Mouse (Mus musculus) left cerebral cortex, postnatal 25 days (tissue): ENCODE results near the gene Cphx3. TPM values are rescaled to one million over a fixed set of nuclear protein-coding genes. Genes with fewer than 3 reads are reported as not detected.
"Not testable (repeated sequence)": the region's sequence is repeated elsewhere in the genome, so short reads cannot be mapped to it uniquely, and the experiment has no call there.

Experiments used
- DNase-seq, 2 experiments: peaks; one replicate each; pipeline ENCODE4 v3.0.0; 2022; ENCODE audit warnings: low spot score in 2 of 2, mixed read lengths in 1 of 2
- intact Hi-C: fragments of 180-260 bp; cut with DNase I; formaldehyde crosslinking; loops from one replicate; pipeline ENCODE4 v1.15.1; 2025
- total RNA-seq, 2 experiments: library from RNA; stranded (reverse); gene quantifications; 2 replicates each; pipeline ENCODE4 v1.2.3; 2021

The Cphx3 gene
- total RNA-seq, 2 experiments from 2014 or later, result not detected

DNA sequence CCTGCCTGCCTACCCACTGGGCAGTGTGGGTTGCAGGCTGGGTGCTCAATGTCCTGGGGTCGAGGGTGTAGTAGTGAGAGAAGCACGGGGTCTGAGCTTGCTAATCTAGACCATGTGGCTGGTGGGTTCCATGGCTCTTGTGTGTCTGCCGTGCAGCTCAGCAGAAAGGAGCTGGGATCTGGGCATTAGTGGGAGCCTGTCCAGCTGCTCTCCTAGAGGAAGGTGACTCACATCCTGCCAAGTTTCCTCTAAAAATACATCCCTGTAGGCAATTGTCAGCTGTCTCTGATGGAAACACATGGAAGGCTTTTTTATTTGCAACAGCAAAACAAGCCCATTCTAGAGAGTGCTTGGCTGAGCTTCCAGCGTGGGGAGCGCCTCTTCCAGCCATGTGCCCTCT, 80.3 kb downstream of the Cphx3 start:
- DNase-seq, intact Hi-C loops: not testable (repeated sequence)

DNA sequence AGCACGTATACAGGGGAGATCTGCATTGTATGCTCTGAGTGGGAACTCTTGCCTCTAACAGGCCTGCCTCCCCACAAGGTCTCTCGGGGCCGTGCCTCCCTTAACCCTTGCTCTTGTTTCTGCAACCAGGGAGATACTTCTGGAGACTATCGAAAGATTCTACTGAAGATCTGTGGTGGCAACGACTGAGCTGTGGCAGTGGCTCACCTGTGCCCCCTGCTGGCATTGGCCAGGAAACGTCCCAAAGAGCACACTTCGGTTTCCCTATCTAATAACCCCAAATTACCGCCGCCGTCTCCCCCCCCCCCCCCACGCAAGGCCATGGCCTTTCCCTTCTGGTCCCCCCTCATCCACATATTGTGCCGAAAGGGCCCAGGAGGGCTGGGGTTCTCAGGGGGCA, 83.2 kb downstream of the Cphx3 start:
- DNase-seq, intact Hi-C loops: not testable (repeated sequence)

DNA sequence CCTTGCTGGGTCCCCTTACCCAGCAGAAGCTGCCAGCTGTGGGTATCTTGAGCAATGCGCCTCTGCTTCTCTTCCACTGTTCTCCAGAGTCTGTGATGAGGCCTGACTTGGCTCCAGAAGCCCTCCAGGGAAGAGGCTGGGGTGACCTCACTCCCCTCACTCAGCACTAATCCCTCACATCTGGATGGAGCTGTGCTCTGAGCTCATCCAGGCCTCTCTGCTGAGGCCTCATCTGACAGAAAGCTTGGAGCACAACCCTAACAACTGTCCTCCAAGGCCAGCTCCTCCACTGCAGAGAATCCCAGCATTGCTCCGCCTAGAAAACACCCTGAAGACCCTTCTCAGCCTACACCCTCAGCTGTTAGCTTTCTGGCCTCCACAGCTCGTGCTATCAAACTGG, 91.9 kb downstream of the Cphx3 start:
- intact Hi-C loops, DNase-seq: not testable (repeated sequence)

DNA sequence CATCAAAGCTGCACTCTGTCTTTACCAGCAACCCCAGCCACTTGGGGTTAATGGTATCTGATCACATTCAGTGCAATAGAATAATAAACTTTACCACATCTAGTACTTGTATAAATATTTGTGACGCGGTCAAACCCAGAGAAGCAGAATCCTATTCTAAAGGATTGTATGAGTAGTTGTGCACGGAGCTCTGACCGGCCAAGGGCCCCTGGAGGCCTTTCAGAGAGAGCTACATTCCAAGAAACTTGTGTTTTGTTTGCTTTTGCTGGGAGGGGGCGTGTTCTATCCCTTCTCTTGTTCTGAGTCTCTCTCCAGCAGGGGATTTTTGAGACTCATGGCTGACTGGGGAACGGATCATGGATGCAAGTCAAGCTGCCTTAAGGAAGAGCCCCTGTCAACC, 92.9 kb downstream of the Cphx3 start:
- intact Hi-C loops, DNase-seq: not testable (repeated sequence)

DNA sequence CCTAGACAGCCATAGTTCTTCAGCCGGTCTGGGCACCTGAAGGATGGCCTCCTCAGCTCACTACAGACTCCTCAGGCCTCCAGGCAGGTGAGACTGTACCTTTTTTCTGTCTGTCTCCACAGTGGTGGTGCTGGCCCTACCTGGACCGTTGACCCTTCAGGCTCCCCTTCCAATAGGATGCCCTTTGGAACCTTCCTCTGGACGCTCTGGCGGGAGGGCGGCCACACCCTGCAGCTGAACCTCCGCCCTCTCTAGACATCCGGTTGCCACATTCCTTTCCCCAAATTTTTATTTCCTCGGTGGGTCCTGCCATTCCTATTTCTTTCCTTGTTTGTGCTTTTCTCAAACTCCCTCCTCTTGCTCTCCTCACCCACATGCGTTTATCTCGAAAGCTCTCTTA, 99.6 kb downstream of the Cphx3 start:
- intact Hi-C loops, DNase-seq: not testable (repeated sequence)

DNA sequence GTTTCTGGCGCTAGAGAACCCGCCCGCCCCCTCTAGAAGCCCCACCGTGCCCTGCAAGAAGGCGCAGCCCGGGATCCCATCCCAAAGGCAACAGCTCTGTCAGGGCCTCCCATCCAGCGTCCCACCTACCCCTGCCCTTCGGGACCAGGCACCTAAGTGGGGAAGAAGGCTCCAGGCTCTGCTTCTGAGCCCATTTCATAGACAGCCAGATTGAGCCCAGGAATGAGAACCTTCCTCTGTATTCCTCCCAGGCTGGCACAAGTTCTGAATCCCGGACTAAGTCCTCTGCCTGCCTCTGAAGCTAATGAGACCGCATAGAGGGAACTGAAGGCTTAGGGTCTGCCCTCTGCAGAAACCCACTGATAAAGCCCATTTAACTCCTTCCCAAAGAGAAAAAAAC, 100.3 kb downstream of the Cphx3 start, which contains the start of gene Plac9b:
Gene Plac9b (minus strand): TSS at position 101 of the 400 bp plus-strand sequence.
- DNase-seq, intact Hi-C loops: not testable (repeated sequence)

DNA sequence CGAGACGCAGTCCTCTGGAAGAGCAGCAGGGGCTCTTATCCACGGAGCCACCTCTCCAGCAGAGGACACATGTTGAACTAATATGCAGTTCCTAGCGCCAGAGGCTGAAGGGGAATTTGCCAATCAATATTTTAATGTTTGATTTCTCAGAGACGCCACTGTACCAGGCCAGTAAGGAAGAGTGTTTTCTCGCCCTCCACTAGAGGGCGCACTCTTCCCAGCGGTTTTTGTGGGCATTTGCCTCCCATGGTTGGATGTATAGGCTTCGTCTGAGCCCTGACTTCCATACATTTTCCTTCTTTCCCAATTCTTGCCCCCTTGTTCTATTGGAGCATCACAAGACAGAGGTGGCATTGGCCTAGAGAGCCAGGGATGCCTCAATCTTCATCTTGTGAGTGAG, 104.5 kb downstream of the Cphx3 start:
- intact Hi-C loops, DNase-seq: not testable (repeated sequence)

DNA sequence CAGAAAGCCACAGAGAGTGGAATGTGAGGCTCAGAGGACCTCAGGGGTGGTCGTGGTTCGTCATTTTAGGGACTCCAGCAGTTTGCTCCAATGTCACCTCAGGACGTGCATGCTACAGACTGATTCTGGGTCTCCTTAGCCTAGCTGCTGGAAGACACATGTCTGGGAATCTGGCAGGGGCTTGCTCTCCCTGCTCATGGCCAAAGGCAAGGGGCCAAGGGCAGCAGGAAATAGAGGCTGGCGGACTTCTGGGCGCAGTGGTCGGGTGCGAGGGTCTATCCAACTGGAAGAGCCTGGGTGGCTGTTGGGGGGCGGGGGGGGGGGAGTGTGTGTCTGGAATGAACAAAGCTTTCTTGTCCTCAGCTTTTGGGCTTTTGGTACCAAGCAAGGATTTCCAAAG, 106.3 kb downstream of the Cphx3 start:
- intact Hi-C loops, DNase-seq: not testable (repeated sequence)

DNA sequence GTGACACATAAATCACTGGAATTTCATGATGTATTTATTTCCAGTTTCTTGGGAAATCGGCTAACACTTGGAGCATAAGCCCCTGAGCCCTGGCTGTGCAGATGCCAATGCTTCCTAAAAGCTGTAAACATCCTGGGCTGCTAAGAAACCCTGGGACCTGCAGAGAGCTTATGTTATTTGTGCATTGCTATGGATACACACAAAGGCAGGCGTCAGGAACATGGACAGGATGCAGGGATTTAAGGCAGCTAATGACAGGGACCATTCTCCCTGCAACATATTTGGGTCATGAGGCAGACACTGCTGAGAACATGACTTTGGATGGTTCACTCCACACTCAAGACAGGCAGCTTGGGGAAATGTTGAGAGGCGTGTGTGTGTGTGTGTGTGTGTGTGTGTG, 115.8 kb downstream of the Cphx3 start:
- intact Hi-C loops, DNase-seq: not testable (repeated sequence)

DNA sequence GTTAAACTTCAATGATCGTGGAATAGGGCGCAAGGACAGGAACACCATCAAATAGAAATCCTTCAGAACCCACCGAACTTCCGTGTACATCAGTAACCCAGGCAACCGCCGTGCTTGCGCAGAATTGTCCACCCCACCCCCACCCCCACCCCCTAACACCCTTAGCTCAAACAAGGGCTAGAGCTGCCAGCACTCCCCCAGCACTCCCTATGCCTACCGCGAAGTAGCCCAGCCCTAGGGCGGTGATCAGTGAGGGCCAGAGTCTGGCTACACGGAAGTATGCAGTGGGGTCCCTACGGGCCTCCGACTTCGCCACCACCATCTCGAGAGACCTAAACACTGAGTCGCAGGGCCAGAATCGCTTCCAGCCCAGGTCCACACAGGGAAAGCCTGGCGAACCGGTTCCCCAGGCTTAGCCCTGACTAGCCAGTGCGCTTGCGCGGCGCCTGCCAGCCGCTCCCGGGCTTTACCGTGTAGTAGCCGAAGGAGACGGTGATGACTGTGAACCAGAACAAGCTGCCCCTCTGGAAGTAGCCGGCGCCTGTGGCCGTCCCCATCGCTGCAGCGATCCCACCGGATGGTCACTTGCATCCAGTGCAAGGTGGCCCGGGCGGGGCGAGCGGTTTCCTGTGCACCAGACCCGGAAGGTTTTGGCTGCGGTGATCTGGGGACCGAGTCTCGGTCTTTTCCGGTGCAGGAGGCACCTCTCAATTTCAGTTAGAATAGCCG, 124.3 kb downstream of the Cphx3 start:
- intact Hi-C loops, DNase-seq: not testable (repeated sequence)

DNA sequence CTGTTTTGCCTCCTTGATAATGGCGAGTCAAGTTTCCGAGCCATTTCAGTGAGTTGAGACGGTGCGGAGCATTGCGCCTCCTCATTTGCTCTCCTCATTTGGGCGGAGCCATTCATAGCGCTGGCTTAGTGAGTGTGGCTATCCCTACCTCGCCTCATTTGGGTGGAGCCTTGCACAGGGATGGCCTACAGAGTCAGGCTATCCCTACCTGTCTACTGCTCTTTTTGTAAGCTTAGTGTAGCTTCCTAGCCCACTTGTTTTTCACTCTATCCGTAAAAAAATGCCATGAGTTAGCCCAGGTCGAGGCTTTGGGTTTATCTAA, 124.8 kb downstream of the Cphx3 start, which contains the start of gene Tmem254b:
Gene Tmem254b (minus strand): TSS at position 116 of the 322 bp plus-strand sequence.
- DNase-seq, intact Hi-C loops: not testable (repeated sequence)

DNA sequence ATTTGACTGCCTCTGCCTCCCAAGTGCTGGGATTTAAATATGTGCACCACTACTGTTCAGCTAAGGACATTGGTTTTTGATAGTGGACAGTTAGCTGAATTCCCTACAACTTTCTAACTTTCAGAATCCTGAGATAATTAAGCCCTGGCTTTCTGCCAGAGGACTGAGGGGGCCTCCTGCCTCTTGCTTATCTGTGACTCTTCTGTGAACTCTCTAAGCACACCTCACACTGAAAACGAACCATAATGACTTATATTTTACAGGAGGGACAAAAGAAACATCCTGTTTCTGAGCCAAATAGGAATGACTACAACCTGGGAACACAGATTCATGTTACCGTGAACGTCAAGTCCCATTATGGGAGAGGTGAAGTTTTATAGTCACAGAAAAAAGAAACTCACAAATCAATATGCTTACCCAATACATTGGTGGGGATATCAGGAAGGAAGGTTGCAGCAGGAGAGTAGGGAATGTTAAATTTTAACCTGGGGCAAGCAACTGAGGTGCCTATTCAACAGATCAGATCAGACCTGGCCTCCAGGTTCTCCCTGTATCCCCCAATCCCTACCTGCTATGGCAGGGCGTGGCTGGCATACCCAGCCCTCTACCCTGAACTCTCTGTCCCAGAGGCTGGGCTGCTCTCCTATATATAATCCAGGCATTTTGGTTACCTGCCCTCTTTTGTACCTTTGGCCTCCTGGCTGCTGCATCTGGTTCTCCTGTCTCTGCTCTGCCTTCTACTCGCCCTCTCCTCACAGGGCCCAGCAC, 134.3 kb downstream of the Cphx3 start:
- intact Hi-C loops, DNase-seq: not testable (repeated sequence)

DNA sequence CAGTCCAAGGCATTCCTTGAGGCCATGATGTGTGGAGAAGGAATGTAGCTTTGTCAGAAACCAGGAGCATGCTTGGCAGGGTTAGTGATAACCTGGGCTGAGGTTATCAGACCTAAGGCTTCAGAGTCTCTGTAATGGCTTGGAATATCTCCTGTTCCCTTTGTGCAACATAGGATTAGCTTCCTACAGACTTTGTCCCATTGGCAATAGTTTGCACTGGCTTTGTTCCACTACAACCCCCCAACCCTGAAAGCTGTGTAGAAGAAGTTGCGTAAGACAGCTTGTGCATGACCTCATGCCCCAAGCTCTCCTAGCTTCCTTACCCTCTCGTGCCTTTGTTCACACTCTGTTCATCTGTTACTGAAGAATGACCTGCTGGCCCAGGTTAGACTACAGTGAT, 155.1 kb downstream of the Cphx3 start:
- DNase-seq, intact Hi-C loops: not testable (repeated sequence)

DNA sequence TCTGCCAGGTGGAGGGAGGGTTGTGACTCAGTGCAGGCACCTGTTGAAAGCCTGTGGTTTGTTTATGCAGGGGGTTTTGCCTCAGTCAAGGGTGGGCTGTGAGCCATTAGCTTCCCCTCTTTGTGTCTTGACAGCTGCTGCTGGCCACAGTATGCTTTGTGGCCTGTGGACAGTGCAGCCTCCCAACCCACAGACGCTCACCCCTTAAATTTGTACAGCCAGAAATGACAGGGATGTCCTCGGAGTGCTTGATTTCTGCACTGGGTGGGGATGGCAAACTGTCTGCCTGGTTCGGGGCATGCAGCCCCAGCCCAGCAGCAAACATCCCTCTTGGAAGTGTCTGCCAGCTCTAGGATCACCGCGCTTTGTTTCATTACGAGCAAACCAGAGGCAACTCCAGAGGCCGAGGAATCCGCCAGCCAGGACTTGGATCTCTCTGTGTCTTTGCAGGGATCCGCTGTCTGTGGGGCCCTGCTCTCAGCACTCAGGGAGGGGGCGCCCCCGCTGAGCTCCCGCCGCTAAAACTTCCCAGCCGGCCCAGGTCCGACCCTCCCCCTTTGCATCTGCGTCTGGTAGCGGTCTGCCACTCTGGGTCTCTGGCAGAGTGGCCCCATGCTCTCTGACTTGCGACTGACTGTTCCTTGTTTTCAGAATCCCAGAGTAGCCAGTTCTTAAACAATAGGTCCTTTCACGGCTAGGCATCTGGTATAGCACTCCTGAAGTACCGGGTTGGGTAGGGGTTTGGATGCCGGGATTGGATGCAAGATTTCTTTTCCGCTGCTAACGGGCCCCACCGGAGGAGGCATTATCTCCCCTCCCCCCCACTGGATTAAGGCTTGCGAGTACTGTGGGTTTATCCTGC, 175.9 kb downstream of the Cphx3 start, which contains the start of gene Duxbl3:
Gene Duxbl3 (plus strand): TSS at position 207 of the 862 bp plus-strand sequence.
- intact Hi-C loops, DNase-seq: not testable (repeated sequence)

DNA sequence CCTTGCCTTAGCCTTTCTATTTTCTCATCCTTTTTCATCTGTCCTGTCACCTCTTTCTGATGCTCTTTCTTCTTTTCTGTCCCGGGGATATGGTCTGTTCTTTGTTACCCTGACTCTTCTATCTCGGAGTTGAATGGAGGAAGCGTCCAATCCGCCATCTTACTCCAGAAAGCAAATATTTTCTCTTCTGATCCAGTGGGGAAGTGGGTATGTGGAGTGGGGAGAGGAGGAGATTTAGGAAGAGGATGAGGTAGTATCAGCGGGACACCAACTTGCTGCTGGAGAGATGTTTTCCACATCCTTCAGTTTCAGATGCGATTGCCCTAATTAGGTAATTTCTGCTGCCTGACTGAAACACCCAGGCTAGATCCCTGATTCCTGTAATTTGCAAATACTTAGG, 176.6 kb downstream of the Cphx3 start:
- intact Hi-C loops, DNase-seq: not testable (repeated sequence)

Other genes with a start within 250 kb of the Cphx3 start
- 10 to 100 TPM; 29.8 to 34.8 TPM for gene Anxa11, start 240.1 kb upstream of the Cphx3 start, total RNA-seq
- gene Plac9a, start 179.2 kb upstream of the Cphx3 start, total RNA-seq, result not detected
- 10 to 100 TPM in 1 of 2 experiments, 1 to 10 TPM in 1; 5.7 to 11.0 TPM for gene Tmem254a, start 154.6 kb upstream of the Cphx3 start, total RNA-seq
- not detected for gene Cphx1, start 144.0 kb upstream of the Cphx3 start, total RNA-seq
- under 1 TPM; 0.64 to 0.73 TPM for gene Duxbl1, start 103.7 kb upstream of the Cphx3 start, total RNA-seq
- 1 to 10 TPM; 2.9 to 5.4 TPM for gene Gm9780, start 39.6 kb upstream of the Cphx3 start, total RNA-seq
- gene Tmem254c, start 14.9 kb upstream of the Cphx3 start, total RNA-seq, result 10 to 100 TPM; 26.8 to 34.2 TPM
- not detected for gene Cphx2, start 781 bp upstream of the Cphx3 start, total RNA-seq
- gene Duxbl2, start 36.1 kb downstream of the Cphx3 start, total RNA-seq, result under 1 TPM; 0.43 to 0.78 TPM
- gene Plac9b, start 100.2 kb downstream of the Cphx3 start, total RNA-seq, result 1 to 10 TPM; 5.3 to 7.6 TPM
- 10 to 100 TPM; 18.1 to 24.7 TPM for gene Tmem254b, start 124.7 kb downstream of the Cphx3 start, total RNA-seq
- not detected for gene Duxbl3, start 175.7 kb downstream of the Cphx3 start, total RNA-seq